Mouse (Mus musculus): ENCODE results near the gene Phlpp1. TPM values are rescaled to one million over a fixed set of nuclear protein-coding genes. Genes with fewer than 3 reads are reported as not detected.

Phlpp1 gene
- not detected in 2 replicates for polyA plus RNA-seq (2012; ENCODE audit: insufficient read depth, insufficient read length, low replicate concordance, missing spikeins)

GRCm38 (mm10) chr1:106171241-106172220, at the start of gene Phlpp1:
Gene Phlpp1 (plus strand): TSS chr1:106171752.
- no peak for TF ChIP-seq CTCF (IDR thresholded peaks at IDR 0.05; ENCODE audit: insufficient read depth, low read depth, low read length)
- TF ChIP-seq POLR2A (IDR thresholded peaks at IDR 0.05; ENCODE audit: insufficient read depth, low read depth, low read length) = 0 out of 2 replicates have a peak, but pooled peaks have one; percentile 14
- Histone ChIP-seq H3K4me1 (ENCODE audit: control insufficient read depth, insufficient read depth, low read length) (peaks cover 11% of the 10 kb centered on the region), H3K27ac (ENCODE audit: insufficient read depth, low read depth, low read length) (peak within 1 kb of the TSS; percentile 84), H3K4me3 (ENCODE audit: insufficient read depth, low read depth, low read length) (peak within 1 kb of the TSS; percentile 89)
- WGBS = 3% methylated on average over 112 of the region's 113 CpGs

- no peak for TF ChIP-seq POLR2A (IDR thresholded peaks at IDR 0.05; ENCODE audit: insufficient read depth, low read depth, low read length)
- H3K27ac ChIP-seq (ENCODE audit: insufficient read depth, low read depth, low read length) = no peak overlapping the region
- H3K4me3 ChIP-seq (ENCODE audit: insufficient read depth, low read depth, low read length) = no peak overlapping the region
- WGBS = 94% methylated on average over 3 of the region's 3 CpGs
- 0 out of 2 replicates have a peak, but pooled peaks cover under 1% of the 10 kb centered on the region for H3K4me1 ChIP-seq (ENCODE audit: control insufficient read depth, insufficient read depth, low read length)
Observed at GRCm38 (mm10) chr1:106126601-106127000, 45.0 kb upstream of the Phlpp1 start.

- H3K4me3 ChIP-seq (ENCODE audit: insufficient read depth, low read depth, low read length) = no peak overlapping the region
- H3K27ac ChIP-seq (ENCODE audit: insufficient read depth, low read depth, low read length) = no peak overlapping the region
- H3K4me1 ChIP-seq (ENCODE audit: control insufficient read depth, insufficient read depth, low read length) = peaks cover 9% of the 10 kb centered on the region
- TF ChIP-seq POLR2A (IDR thresholded peaks at IDR 0.05; ENCODE audit: insufficient read depth, low read depth, low read length) = no peak
- TF ChIP-seq CTCF (IDR thresholded peaks at IDR 0.05; ENCODE audit: insufficient read depth, low read depth, low read length) = no peak
- 69% methylated on average over 4 of the region's 4 CpGs for WGBS
Observed at GRCm38 (mm10) chr1:106131697-106132349, 39.7 kb upstream of the Phlpp1 start.

- Histone ChIP-seq H3K4me1 (ENCODE audit: control insufficient read depth, insufficient read depth, low read length) (peaks cover 9% of the 10 kb centered on the region), H3K4me3 (ENCODE audit: insufficient read depth, low read depth, low read length) (no peak overlapping the region), H3K27ac (ENCODE audit: insufficient read depth, low read depth, low read length) (no peak overlapping the region)
- WGBS = 28% methylated on average over 4 of the region's 4 CpGs
- TF ChIP-seq POLR2A (IDR thresholded peaks at IDR 0.05; ENCODE audit: insufficient read depth, low read depth, low read length) = no peak
Observed at GRCm38 (mm10) chr1:106132350-106132700, 39.2 kb upstream of the Phlpp1 start.

GRCm38 (mm10) chr1:106138691-106139090, 32.9 kb upstream of the Phlpp1 start:
- 97% methylated on average over 2 of the region's 2 CpGs for WGBS
- no peak for TF ChIP-seq POLR2A (IDR thresholded peaks at IDR 0.05; ENCODE audit: insufficient read depth, low read depth, low read length)
- no peak for TF ChIP-seq CTCF (IDR thresholded peaks at IDR 0.05; ENCODE audit: insufficient read depth, low read depth, low read length)
- Histone ChIP-seq H3K27ac (ENCODE audit: insufficient read depth, low read depth, low read length) (no peak overlapping the region), H3K4me1 (ENCODE audit: control insufficient read depth, insufficient read depth, low read length) (no peaks in the 10 kb centered on the region), H3K4me3 (ENCODE audit: insufficient read depth, low read depth, low read length) (no peak overlapping the region)

- Histone ChIP-seq H3K4me1 (ENCODE audit: control insufficient read depth, insufficient read depth, low read length) (no peaks in the 10 kb centered on the region), H3K27ac (ENCODE audit: insufficient read depth, low read depth, low read length) (no peak overlapping the region), H3K4me3 (ENCODE audit: insufficient read depth, low read depth, low read length) (no peak overlapping the region)
- 100% methylated on average over 1 of the region's 1 CpGs for WGBS
- no peak for TF ChIP-seq POLR2A (IDR thresholded peaks at IDR 0.05; ENCODE audit: insufficient read depth, low read depth, low read length)
- no peak for TF ChIP-seq CTCF (IDR thresholded peaks at IDR 0.05; ENCODE audit: insufficient read depth, low read depth, low read length)
Observed at GRCm38 (mm10) chr1:106139137-106139536, 32.4 kb upstream of the Phlpp1 start.

GRCm38 (mm10) chr1:106142010-106142409, 29.5 kb upstream of the Phlpp1 start:
- WGBS = 90% methylated on average over 1 of the region's 1 CpGs
- no peak for TF ChIP-seq POLR2A (IDR thresholded peaks at IDR 0.05; ENCODE audit: insufficient read depth, low read depth, low read length)
- no peak for TF ChIP-seq CTCF (IDR thresholded peaks at IDR 0.05; ENCODE audit: insufficient read depth, low read depth, low read length)
- H3K4me1 ChIP-seq (ENCODE audit: control insufficient read depth, insufficient read depth, low read length) = no peaks in the 10 kb centered on the region
- no peak overlapping the region for H3K27ac ChIP-seq (ENCODE audit: insufficient read depth, low read depth, low read length)
- H3K4me3 ChIP-seq (ENCODE audit: insufficient read depth, low read depth, low read length) = no peak overlapping the region

GRCm38 (mm10) chr1:106144534-106144933, 27.0 kb upstream of the Phlpp1 start:
- 97% methylated on average over 2 of the region's 2 CpGs for WGBS
- Histone ChIP-seq H3K4me3 (ENCODE audit: insufficient read depth, low read depth, low read length) (no peak overlapping the region), H3K4me1 (ENCODE audit: control insufficient read depth, insufficient read depth, low read length) (no peaks in the 10 kb centered on the region), H3K27ac (ENCODE audit: insufficient read depth, low read depth, low read length) (no peak overlapping the region)
- TF ChIP-seq CTCF (IDR thresholded peaks at IDR 0.05; ENCODE audit: insufficient read depth, low read depth, low read length) (no peak), POLR2A (IDR thresholded peaks at IDR 0.05; ENCODE audit: insufficient read depth, low read depth, low read length) (no peak)

- no peak for TF ChIP-seq POLR2A (IDR thresholded peaks at IDR 0.05; ENCODE audit: insufficient read depth, low read depth, low read length)
- no peak for TF ChIP-seq CTCF (IDR thresholded peaks at IDR 0.05; ENCODE audit: insufficient read depth, low read depth, low read length)
- H3K27ac ChIP-seq (ENCODE audit: insufficient read depth, low read depth, low read length) = no peak overlapping the region
- H3K4me1 ChIP-seq (ENCODE audit: control insufficient read depth, insufficient read depth, low read length) = no peaks in the 10 kb centered on the region
- no peak overlapping the region for H3K4me3 ChIP-seq (ENCODE audit: insufficient read depth, low read depth, low read length)
- 62% methylated on average over 1 of the region's 1 CpGs for WGBS
Observed at GRCm38 (mm10) chr1:106145055-106145454, 26.5 kb upstream of the Phlpp1 start.
